Mouse (Mus musculus) brain, embryonic 14.5 days (tissue): ENCODE data around the gene Rhobtb3.

Experiments used
- CTCF ChIP-seq: fragments of 200-500 bp; IDR thresholded peaks from 2 replicates; pipeline ENCODE4 v1.5.1; 2012; ENCODE audit warnings: inconsistent platforms, mild to moderate bottlenecking, moderate library complexity, borderline replicate concordance; ENCODE audit not compliant: insufficient read depth, insufficient read length; ENCODE audit errors: extremely low read depth
- POLR2A ChIP-seq: fragments of 200-500 bp; IDR thresholded peaks from 2 replicates; pipeline ENCODE4 v1.6.1; 2012; ENCODE audit warnings: mild to moderate bottlenecking, inconsistent platforms, borderline replicate concordance; ENCODE audit not compliant: poor library complexity, insufficient read depth, insufficient read length, severe bottlenecking; ENCODE audit errors: extremely low read depth

- TF ChIP-seq CTCF, result no peak
- TF ChIP-seq POLR2A, result no peak
Measured at GRCm38 (mm10) chr13:75843993-75844683, 99.6 kb downstream of the Rhobtb3 start.
